Mouse (Mus musculus) neutrophil, adult 65 days (primary cell): ENCODE results near the gene Bex3. TPM values are rescaled to one million over a fixed set of nuclear protein-coding genes. Genes with fewer than 3 reads are reported as not detected.

ENCODE experiments used
- total RNA-seq: library from RNA; stranded (reverse); gene quantifications from 2 replicates; pipeline ENCODE4 v1.2.4, GENCODE M21; 2023

Gene Bex3
- total RNA-seq: 19.5 and 21.0 TPM in 2 replicates

DNA sequence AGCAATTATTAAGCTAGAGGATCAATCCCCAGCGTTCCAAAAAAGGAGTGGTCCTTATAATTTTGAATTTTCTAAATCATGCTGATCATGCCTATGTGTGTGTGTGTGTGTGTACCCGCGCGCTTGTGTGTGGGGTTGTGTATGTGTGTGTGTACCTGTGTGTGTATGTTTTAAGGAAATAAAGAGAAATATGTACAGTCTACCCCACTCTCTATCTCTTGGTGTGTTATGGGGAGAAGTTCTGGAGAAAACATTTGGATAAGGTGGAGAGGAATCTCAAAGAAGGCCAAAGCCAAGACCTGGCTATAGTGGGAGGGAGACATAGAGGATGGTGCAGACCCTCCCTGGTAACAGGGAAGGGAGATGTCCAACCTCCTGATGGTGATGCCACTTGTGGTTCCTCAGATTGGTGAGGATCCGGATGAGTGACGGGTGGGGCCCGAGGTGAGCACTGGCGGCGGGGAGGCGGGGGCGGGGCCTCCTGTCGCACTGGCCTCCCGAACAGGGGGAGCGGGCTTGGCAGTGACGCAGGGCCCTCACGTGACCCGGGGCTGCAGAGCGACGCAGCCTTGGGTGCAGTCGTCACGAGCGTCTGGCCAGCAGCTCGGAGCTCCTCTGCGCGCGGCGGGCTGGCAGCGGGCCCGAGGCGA lies at the start of gene Bex3:
TSS of gene Bex3 (plus strand) at position 511 of the 650 bp plus-strand sequence.

DNA sequence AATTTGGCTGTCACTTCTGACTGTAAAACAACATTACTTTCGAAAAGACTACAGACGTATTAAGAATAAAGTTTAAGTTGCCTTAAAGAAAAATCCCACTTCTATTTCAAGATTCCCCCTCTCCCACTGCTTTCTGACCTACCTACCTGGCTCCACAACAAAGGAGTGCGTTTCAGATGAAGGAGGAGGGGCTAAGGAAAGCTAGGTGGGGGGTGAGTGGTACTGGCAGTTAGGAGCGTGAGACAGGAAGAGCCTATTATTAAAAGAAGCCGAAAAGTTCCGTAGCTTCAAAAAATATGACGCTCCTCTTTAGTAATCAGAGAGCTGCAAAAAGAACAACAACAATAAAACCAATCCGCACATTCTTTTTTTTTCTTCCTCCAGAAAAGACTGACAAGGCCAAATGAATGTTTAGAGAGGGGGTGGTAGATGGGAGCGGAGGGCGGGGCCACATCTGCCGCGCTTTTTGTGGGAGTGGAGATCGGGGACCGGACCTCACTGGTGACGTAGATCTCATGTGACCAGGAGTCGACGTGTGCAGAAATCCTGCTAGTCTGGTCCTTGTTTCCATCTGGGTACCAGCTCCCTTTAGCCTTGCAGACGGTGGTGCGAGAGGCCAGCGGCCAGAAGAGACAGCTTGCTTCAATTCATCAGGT lies 25.4 kb upstream of the Bex3 start, which contains the start of gene Tceal9:
TSS of gene Tceal9 (plus strand) at position 506 of the 656 bp plus-strand sequence.

Other genes with a start within 250 kb of the Bex3 start
- not detected in 2 replicates for gene Arxes1, start 236.9 kb upstream of the Bex3 start, total RNA-seq
- gene Bex2, start 202.0 kb upstream of the Bex3 start, total RNA-seq: not detected in 2 replicates
- not detected in 2 replicates for gene Nxf3, start 185.0 kb upstream of the Bex3 start, total RNA-seq
- 0.79 TPM in 1 of 2 replicates, not detected in the other for gene Bex4, start 131.3 kb upstream of the Bex3 start, total RNA-seq
- 6.2 and 6.6 TPM in 2 replicates for gene Tceal8, start 97.9 kb upstream of the Bex3 start, total RNA-seq
- not detected in 2 replicates for gene Tceal5, start 66.4 kb upstream of the Bex3 start, total RNA-seq
- not detected in 2 replicates for gene Tceal7, start 55.5 kb upstream of the Bex3 start, total RNA-seq
- gene Bex1, start 54.7 kb upstream of the Bex3 start, total RNA-seq: 0.59 TPM in 1 of 2 replicates, not detected in the other
- 20.2 and 21.3 TPM in 2 replicates for gene Tceal9, start 25.2 kb upstream of the Bex3 start, total RNA-seq
- gene Kir3dl1, start 247.7 kb downstream of the Bex3 start, total RNA-seq: not detected in 2 replicates